Comparison of ENCODE assay signal across 17 mouse cellular contexts in genomic region chr15:98585421-98585820, GRCm38 (mm10). TPM values are rescaled to one million over a fixed set of nuclear protein-coding genes. Genes with fewer than 3 reads are reported as not detected.
DNase-seq lines count a peak whose midpoint lies in the region; ATAC-seq and TF ChIP-seq lines count a peak whose summit lies in the region.
"Had no signal": no experiment of that assay in that cellular context is flagged by ENCODE, and none has a peak within 500 bp of the region (broad histone marks: within the 10 kb centered on the region; RNA-seq: fewer than 3 reads in every experiment).

No protein-coding gene starts in this region.

- 34% methylated on average over 7 of the region's 7 CpGs for WGBS in heart, embryonic 11.5 days (ENCODE audit: insufficient replicate concordance)
- WGBS in lung, postnatal 0 days, result 26% methylated on average over 7 of the region's 7 CpGs
- 38% methylated on average over 7 of the region's 7 CpGs for WGBS in lung, adult 2 months
- WGBS in kidney, embryonic 16.5 days, result 23% methylated on average over 7 of the region's 7 CpGs

- TF ChIP-seq EP300 in lung, postnatal 0 days (IDR thresholded peaks at IDR 0.05), result no peak

- no peak for TF ChIP-seq CTCF in lung, postnatal 0 days (IDR thresholded peaks at IDR 0.05)
- no peak for TF ChIP-seq CTCF in lung, adult 2 months (IDR thresholded peaks at IDR 0.05; ENCODE audit: insufficient read depth, low read length)

- no peaks in the 10 kb centered on the region for H3K27me3 ChIP-seq in heart, embryonic 11.5 days (ENCODE audit: control insufficient read depth, insufficient read depth, low read length)
- H3K27me3 ChIP-seq in lung, postnatal 0 days (replicated peaks; ENCODE audit: insufficient read depth, low read length), result no peaks in the 10 kb centered on the region
- H3K27me3 ChIP-seq in kidney, embryonic 16.5 days (ENCODE audit: insufficient read depth, low read length), result no peaks in the 10 kb centered on the region
- H3K27me3 ChIP-seq: forebrain, embryonic 15.5 days; limb, embryonic 15.5 days; neural tube, embryonic 15.5 days had no signal

- ATAC-seq in heart, embryonic 11.5 days (replicated peaks; ENCODE audit: insufficient number of reproducible peaks, low FRiP score, low TSS enrichment), result no peak
- ATAC-seq in lung, postnatal 0 days, result no peak
- ATAC-seq in kidney, embryonic 16.5 days (ENCODE audit: low FRiP score, low TSS enrichment), result no peak
- no peak for ATAC-seq in granulocyte monocyte progenitor cell, adult 5-6 weeks (replicated peaks; ENCODE audit: poor library complexity, severe bottlenecking)
- ATAC-seq: forebrain, embryonic 15.5 days had no signal

- peaks cover 8% of the 10 kb centered on the region for H3K36me3 ChIP-seq in heart, embryonic 11.5 days (ENCODE audit: control insufficient read depth, insufficient read depth, low read length)
- no peaks in the 10 kb centered on the region for H3K36me3 ChIP-seq in lung, postnatal 0 days (ENCODE audit: insufficient read depth, low read length)
- H3K36me3 ChIP-seq in kidney, embryonic 16.5 days (ENCODE audit: insufficient read depth, low read length), result peaks cover 4% of the 10 kb centered on the region; the same call in 1 of the 2 replicates

- peaks cover 15% of the 10 kb centered on the region for H3K4me1 ChIP-seq in heart, embryonic 11.5 days (ENCODE audit: control insufficient read depth, insufficient read depth, low read length)
- H3K4me1 ChIP-seq in lung, postnatal 0 days (ENCODE audit: insufficient read depth, low read depth, low read length), result no peaks in the 10 kb centered on the region
- H3K4me1 ChIP-seq in lung, adult 2 months (ENCODE audit: control insufficient read depth, insufficient read depth, low read length), result no peaks in the 10 kb centered on the region
- no peaks in the 10 kb centered on the region for H3K4me1 ChIP-seq in kidney, embryonic 16.5 days (ENCODE audit: insufficient read depth, low read length)
- H3K4me1 ChIP-seq: limb, embryonic 15.5 days; neural tube, embryonic 15.5 days had no signal

- no peak overlapping the region for H3K4me2 ChIP-seq in heart, embryonic 11.5 days
- no peak overlapping the region for H3K4me2 ChIP-seq in lung, postnatal 0 days (replicated peaks; ENCODE audit: low read depth, low read length)
- H3K4me2 ChIP-seq in kidney, embryonic 16.5 days (replicated peaks; ENCODE audit: low read depth, low read length), result no peak overlapping the region
- H3K4me2 ChIP-seq: forebrain, embryonic 15.5 days; limb, embryonic 15.5 days; neural tube, embryonic 15.5 days had no signal

- no peak for DNase-seq in heart, adult 18-20 months
- no peak for DNase-seq in lung, postnatal 0 days (ENCODE audit: low spot score)
- no peak for DNase-seq in lung, adult 2 months
- DNase-seq in embryo, embryonic 10.5 days (ENCODE audit: low spot score), result no peak
- no peak for DNase-seq in ovary, postnatal 10 days (ENCODE audit: low spot score)
- DNase-seq: adrenal gland, adult 2 months; B cell, adult 2 months; gastrocnemius, postnatal 14 days; right cerebral cortex, adult 18-20 months had no signal

- H3K4me3 ChIP-seq in heart, embryonic 11.5 days (ENCODE audit: low read depth, low read length), result no peak overlapping the region
- no peak overlapping the region for H3K4me3 ChIP-seq in lung, postnatal 0 days (ENCODE audit: low read depth, low read length)
- H3K4me3 ChIP-seq in lung, adult 2 months (replicated peaks; ENCODE audit: extremely low read depth, low read depth, low read length), result no peak overlapping the region
- no peak overlapping the region for H3K4me3 ChIP-seq in kidney, embryonic 16.5 days (ENCODE audit: low read length)
- H3K4me3 ChIP-seq: forebrain, embryonic 15.5 days; limb, embryonic 15.5 days; neural tube, embryonic 15.5 days had no signal

- H3K27ac ChIP-seq in heart, embryonic 11.5 days (ENCODE audit: low read depth, low read length), result peak overlapping the region; percentile 37; the same call in 1 of the 2 replicates
- 0 out of 2 replicates have a peak overlapping the region, but pooled peaks have one; percentile 14 for H3K27ac ChIP-seq in lung, postnatal 0 days (ENCODE audit: low read length)
- 0 out of 2 replicates have a peak overlapping the region, but pooled peaks have one; percentile 11 for H3K27ac ChIP-seq in kidney, embryonic 16.5 days (ENCODE audit: low read length)
- H3K27ac ChIP-seq: limb, embryonic 15.5 days; neural tube, embryonic 15.5 days had no signal

- H3K9ac ChIP-seq in heart, embryonic 11.5 days (ENCODE audit: low read depth, low read length), result no peak overlapping the region
- H3K9ac ChIP-seq in lung, postnatal 0 days (replicated peaks; ENCODE audit: low read depth), result no peak overlapping the region
- peak overlapping the region; percentile 20; the same call in 1 of the 2 replicates for H3K9ac ChIP-seq in kidney, embryonic 16.5 days (replicated peaks; ENCODE audit: low read length)
- H3K9ac ChIP-seq: forebrain, embryonic 15.5 days; limb, embryonic 15.5 days; neural tube, embryonic 15.5 days had no signal

- no peaks in the 10 kb centered on the region for H3K9me3 ChIP-seq in heart, embryonic 11.5 days (replicated peaks; ENCODE audit: control insufficient read depth, low read length)
- H3K9me3 ChIP-seq in lung, postnatal 0 days (ENCODE audit: low read length), result no peaks in the 10 kb centered on the region
- H3K9me3 ChIP-seq in kidney, embryonic 16.5 days (ENCODE audit: low read length), result no peaks in the 10 kb centered on the region
- H3K9me3 ChIP-seq: forebrain, embryonic 15.5 days; limb, embryonic 15.5 days; neural tube, embryonic 15.5 days had no signal

- TF ChIP-seq POLR2A in lung, adult 2 months (IDR thresholded peaks at IDR 0.05; ENCODE audit: borderline replicate concordance, extremely low read depth, low read depth, low read length), result no peak

RNA-seq across cellular contexts. Expression of gene 4930415O20Rik, which starts 14.6 kb away (rescaled TPM):
- 0.73 and 1.0 TPM in 2 replicates for polyA plus RNA-seq in heart, embryonic 11.5 days (2014; fragmentation: Nextera tagmentation; extraction: Ambion mirVana)
- total RNA-seq in heart, adult 18-20 months (2021), result 1 to 10 TPM; 2.5 to 2.8 TPM
- 0.31 TPM in 1 of 2 replicates, not detected in the other for polyA plus RNA-seq in lung, postnatal 0 days (2015; fragmentation: Nextera tagmentation; extraction: Ambion mirVana)
- not detected in 2 replicates for polyA plus RNA-seq in lung, adult 2 months (2012; rRNA removed)
- polyA plus RNA-seq in kidney, embryonic 16.5 days (2015; fragmentation: Nextera tagmentation; extraction: Ambion mirVana), result 0.41 and 0.69 TPM in 2 replicates
- total RNA-seq in granulocyte monocyte progenitor cell, adult 5-6 weeks (2014; fragmentation: Nextera tagmentation), result not detected in 2 replicates
- total RNA-seq in granulocyte monocyte progenitor cell, adult 5-6 weeks (2017), result not detected in 2 replicates
- total RNA-seq: layer of hippocampus, adult 18-20 months; megakaryocyte progenitor cell, adult 5-6 weeks had no signal
- polyA plus RNA-seq: limb, embryonic 15.5 days; neural tube, embryonic 15.5 days had no signal

RNA-seq across cellular contexts. Expression of gene Ccnt1, which starts 14.7 kb away (rescaled TPM):
- polyA plus RNA-seq in heart, embryonic 11.5 days (2014; fragmentation: Nextera tagmentation; extraction: Ambion mirVana), result 38.1 and 42.3 TPM in 2 replicates
- 10 to 100 TPM; 26.3 to 31.2 TPM for total RNA-seq in heart, adult 18-20 months (2021)
- 31.0 and 32.2 TPM in 2 replicates for polyA plus RNA-seq in lung, postnatal 0 days (2015; fragmentation: Nextera tagmentation; extraction: Ambion mirVana)
- polyA plus RNA-seq in lung, adult 2 months (2012; rRNA removed), result 10.4 and 13.0 TPM in 2 replicates
- 64.4 and 76.4 TPM in 2 replicates for polyA plus RNA-seq in kidney, embryonic 16.5 days (2015; fragmentation: Nextera tagmentation; extraction: Ambion mirVana)
- 53.4 and 57.0 TPM in 2 replicates for total RNA-seq in granulocyte monocyte progenitor cell, adult 5-6 weeks (2014; fragmentation: Nextera tagmentation)
- total RNA-seq in granulocyte monocyte progenitor cell, adult 5-6 weeks (2017), result 57.3 and 70.4 TPM in 2 replicates

RNA-seq across cellular contexts. Expression of gene Adcy6, which starts 24.5 kb away (rescaled TPM):
- 24.5 and 34.8 TPM in 2 replicates for polyA plus RNA-seq in heart, embryonic 11.5 days (2014; fragmentation: Nextera tagmentation; extraction: Ambion mirVana)
- 100 to 1,000 TPM; 141 to 148 TPM for total RNA-seq in heart, adult 18-20 months (2021)
- polyA plus RNA-seq in lung, postnatal 0 days (2015; fragmentation: Nextera tagmentation; extraction: Ambion mirVana), result 9.2 and 12.1 TPM in 2 replicates
- polyA plus RNA-seq in lung, adult 2 months (2012; rRNA removed), result 52.3 and 62.8 TPM in 2 replicates
- 24.4 and 26.0 TPM in 2 replicates for polyA plus RNA-seq in kidney, embryonic 16.5 days (2015; fragmentation: Nextera tagmentation; extraction: Ambion mirVana)
- 1.8 and 3.1 TPM in 2 replicates for total RNA-seq in granulocyte monocyte progenitor cell, adult 5-6 weeks (2014; fragmentation: Nextera tagmentation)
- 2.1 and 2.9 TPM in 2 replicates for total RNA-seq in granulocyte monocyte progenitor cell, adult 5-6 weeks (2017)

RNA-seq across cellular contexts. Expression of gene Cacnb3, which starts 45.2 kb away (rescaled TPM):
- polyA plus RNA-seq in heart, embryonic 11.5 days (2014; fragmentation: Nextera tagmentation; extraction: Ambion mirVana), result 9.8 and 9.9 TPM in 2 replicates
- total RNA-seq in heart, adult 18-20 months (2021), result 1 to 10 TPM; 2.7 to 3.3 TPM
- polyA plus RNA-seq in lung, postnatal 0 days (2015; fragmentation: Nextera tagmentation; extraction: Ambion mirVana), result 7.4 and 10.7 TPM in 2 replicates
- 34.1 and 37.1 TPM in 2 replicates for polyA plus RNA-seq in lung, adult 2 months (2012; rRNA removed)
- polyA plus RNA-seq in kidney, embryonic 16.5 days (2015; fragmentation: Nextera tagmentation; extraction: Ambion mirVana), result 34.4 and 34.9 TPM in 2 replicates
- total RNA-seq in granulocyte monocyte progenitor cell, adult 5-6 weeks (2014; fragmentation: Nextera tagmentation), result not detected in 2 replicates
- total RNA-seq in granulocyte monocyte progenitor cell, adult 5-6 weeks (2017), result not detected in 2 replicates
- total RNA-seq: megakaryocyte progenitor cell, adult 5-6 weeks had no signal

RNA-seq across cellular contexts. Expression of gene Kansl2, which starts 51.4 kb away (rescaled TPM):
- polyA plus RNA-seq in heart, embryonic 11.5 days (2014; fragmentation: Nextera tagmentation; extraction: Ambion mirVana), result 75.9 and 77.5 TPM in 2 replicates
- total RNA-seq in heart, adult 18-20 months (2021), result 10 to 100 TPM; 73.5 to 85.8 TPM
- polyA plus RNA-seq in lung, postnatal 0 days (2015; fragmentation: Nextera tagmentation; extraction: Ambion mirVana), result 50.4 and 56.0 TPM in 2 replicates
- polyA plus RNA-seq in lung, adult 2 months (2012; rRNA removed), result 26.7 and 32.1 TPM in 2 replicates
- 106 and 113 TPM in 2 replicates for polyA plus RNA-seq in kidney, embryonic 16.5 days (2015; fragmentation: Nextera tagmentation; extraction: Ambion mirVana)
- 67.5 and 74.5 TPM in 2 replicates for total RNA-seq in granulocyte monocyte progenitor cell, adult 5-6 weeks (2014; fragmentation: Nextera tagmentation)
- total RNA-seq in granulocyte monocyte progenitor cell, adult 5-6 weeks (2017), result 58.9 and 61.0 TPM in 2 replicates
